Mouse (Mus musculus): ENCODE measurements around the gene Bcat2.

Gene Bcat2

DNA sequence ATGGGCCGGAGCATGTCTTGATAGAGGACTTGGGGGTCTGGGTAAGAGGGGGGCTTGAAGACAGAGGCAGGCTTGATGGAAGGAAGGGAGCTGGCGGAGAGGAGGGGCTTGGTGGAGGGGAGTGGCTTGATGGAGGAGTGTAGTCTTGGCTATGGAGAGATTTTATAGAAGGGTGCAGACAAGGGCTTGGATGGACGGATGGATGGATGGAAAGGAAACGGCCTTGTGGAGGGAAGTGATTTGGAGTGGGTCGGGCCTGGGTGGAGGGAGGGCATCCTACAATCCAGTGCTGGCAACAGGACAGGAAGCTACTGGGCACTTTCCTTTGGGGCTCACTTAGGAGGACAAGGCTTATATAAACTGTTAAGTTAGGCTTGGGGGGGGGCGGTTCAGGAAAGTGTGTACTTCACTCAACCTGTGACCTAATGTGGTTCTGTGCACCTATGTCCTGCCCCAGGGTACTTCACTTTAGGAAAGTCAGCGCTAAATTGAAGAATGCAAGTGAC lies 56.7 kb downstream of the Bcat2 start:
- DNase-seq = no peak

DNA sequence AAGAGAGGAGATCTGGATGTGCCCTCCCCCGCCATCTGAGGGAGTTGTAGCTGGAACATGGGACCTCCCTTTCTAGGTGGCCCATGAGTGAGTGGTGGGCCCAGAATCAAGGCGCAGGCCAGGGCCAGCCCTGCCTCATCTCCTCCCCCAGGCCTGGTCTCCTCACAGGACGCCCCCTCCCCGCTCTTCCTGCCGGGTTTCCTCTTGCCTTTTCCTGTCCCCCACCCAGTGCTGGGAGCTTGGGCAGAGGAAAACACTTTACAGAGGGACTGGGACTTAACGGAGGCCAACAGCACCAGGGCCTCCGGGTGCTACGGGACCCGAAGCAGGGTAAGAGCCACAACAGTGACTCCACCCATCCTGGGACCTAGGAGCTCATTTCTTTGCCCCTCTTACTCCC lies 57.3 kb downstream of the Bcat2 start, which contains the start of gene Rasip1:
Rasip1 (plus strand) TSS at position 228 of the 400 bp plus-strand sequence.
- DNase-seq = no peak

DNA sequence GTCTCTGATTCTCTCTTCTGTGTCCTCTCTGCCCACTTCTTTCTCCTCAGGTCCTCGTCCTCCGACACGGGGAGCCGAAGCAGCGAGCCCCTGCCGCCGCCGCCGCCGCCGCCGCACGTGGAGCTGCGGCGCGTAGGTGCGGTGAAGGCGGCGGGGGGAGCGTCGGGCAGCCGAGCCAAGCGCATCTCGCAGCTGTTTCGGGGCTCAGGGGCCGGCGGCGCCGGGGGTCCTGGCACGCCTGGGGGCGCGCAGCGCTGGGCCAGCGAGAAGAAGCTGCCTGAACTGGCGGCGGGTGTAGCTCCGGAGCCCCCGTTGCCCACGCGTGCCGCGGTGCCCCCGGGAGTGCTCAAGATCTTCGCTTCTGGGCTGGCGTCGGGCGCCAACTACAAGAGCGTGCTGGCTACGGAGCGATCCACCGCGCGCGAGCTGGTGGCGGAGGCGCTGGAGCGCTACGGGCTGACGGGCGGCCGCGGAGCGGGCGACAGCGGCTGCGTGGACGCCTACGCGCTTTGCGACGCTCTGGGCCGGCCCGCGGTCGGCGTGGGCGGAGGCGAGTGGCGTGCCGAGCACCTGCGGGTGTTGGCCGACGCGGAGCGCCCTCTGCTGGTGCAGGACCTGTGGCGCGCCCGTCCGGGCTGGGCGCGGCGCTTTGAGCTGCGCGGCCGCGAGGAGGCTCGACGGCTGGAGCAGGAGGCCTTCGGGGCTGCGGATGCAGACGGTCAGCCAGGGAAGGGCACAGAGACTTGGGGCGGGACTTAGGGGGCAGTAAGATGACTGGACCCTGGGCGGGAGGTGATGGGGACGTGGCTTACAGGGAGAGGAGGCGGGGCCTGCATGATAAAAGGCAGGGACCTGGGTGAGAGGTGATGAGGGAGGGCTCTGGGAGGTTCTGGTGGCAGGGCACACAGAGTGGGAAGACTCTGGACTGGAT lies 58.7 kb downstream of the Bcat2 start:
- DNase-seq = peak; percentile 94 to 96

DNA sequence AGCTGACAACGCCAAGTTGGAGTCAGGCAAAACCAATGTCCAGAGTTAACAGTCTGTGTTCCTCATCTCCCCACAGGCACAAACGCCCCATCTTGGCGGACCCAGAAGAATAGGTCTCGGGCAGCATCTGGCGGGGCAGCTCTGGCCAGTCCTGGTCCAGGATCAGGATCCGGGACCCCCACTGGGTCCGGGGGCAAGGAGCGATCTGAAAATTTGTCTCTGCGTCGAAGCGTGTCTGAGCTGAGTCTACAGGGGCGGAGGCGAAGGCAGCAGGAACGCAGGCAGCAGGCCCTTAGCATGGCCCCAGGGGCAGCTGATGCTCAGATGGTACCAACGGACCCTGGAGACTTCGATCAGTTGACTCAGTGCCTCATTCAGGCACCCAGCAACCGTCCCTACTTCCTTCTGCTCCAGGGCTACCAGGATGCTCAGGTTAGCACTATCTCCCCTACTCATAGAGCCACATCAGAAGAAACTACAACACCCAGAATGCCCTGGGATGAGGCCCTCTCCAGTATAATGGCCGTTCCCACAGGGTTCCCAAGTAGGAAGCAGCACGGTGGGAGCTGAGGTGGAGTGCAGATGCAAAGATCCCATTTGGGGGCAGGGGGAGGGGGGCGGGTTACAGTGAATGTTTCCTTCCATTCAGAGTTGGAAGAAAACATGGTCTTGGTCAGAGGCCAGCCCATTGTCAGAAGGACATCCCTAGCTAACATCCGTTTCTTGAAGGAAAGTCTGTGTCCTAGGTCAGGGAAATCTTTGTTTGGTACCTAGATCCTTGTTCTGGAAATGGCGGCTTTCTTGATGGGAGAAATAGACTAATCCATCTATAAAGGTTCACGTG lies 60.3 kb downstream of the Bcat2 start:
- no peak for DNase-seq

DNA sequence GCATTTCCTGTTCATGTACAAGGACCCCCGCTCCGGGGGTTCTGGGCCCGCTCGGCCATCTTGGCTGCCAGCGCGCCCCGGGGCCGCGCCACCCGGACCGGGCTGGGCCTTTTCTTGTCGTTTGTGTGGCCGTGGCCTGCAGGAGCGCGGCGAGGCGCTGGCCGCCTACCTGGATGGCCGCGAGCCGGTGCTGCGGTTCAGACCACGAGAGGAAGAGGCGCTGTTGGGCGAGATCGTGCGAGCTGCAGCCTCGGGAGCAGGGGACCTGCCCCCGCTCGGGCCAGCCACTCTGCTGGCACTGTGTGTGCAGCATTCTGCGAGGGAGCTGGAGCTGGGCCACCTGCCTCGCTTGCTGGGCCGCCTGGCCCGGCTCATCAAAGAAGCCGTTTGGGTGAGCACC lies 62.5 kb downstream of the Bcat2 start:
- DNase-seq = peak; percentile 69 to 74

DNA sequence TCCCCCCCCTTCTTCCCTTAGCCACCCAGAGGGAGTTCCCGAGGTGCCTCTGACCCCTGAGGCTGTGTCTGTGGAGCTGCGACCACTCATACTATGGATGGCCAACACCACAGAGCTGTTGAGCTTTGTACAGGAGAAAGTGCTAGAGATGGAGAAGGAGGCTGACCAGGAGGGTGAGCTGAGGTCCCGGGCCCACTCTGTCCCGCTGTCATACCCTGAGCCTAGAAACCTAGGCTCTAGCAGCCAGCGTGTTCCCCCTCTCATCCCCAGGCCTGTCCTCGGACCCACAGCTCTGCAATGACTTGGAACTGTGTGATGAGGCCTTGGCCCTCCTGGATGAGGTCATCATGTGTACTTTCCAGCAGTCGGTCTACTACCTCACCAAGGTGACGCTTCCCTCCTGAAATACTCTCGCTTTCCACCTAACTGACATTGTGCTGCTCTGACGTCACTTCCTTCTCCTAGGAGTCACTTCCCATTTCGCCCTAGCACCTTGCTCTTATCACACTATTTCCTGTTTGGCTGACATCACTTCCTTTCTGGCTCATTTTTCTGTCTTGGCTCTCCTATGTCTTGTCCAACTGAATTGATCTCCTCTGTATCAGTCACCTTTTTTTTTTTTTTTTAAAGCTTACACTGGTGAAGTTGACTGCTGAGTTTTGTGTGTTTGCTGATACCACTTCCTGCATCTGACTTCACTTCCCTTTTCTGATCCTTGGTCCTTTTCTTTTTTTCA lies 65.2 kb downstream of the Bcat2 start:
- no peak for DNase-seq

DNA sequence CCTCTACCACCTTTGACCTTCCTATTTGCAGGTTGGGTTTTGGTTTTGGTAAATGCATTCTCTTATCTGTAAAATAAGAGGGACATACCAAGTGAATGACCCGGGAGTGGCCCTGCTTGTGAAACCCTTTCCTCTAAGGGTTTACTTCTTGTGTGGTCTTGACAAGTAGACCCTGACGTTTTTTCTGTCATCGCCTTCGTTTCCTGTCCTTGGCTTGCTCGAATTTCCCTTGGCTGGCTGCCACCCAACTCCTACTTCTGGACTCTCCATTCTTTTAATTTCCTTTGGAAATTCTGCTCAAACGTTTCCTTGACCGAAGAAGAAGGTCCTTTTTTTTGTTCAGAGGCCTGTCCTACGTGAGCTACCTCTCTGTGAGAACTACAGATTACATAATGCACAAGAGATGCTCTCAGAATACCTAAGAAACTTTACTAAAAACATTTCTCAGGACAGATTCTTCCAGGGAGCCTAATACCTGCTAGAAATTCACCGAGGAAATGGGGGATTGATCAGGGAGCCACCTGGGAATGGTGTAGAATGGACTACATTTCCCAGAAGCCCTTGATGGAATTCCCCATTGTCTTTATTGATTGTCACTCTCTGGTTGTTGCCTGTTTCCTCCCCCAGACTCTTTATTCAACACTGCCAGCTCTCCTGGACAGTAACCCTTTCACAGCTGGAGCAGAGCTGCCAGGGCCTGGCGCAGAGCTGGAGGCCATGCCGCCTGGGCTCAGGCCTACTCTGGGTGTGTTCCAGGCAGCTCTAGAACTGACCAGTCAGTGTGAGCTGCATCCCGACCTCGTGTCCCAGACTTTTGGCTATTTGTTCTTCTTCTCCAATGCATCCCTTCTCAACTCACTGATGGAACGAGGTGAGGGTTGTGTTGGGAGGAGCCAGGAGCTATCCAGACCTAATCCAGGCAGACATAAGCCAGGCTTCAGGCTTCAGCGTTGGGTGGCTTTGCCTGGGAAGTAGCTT lies 66.0 kb downstream of the Bcat2 start:
- no peak for DNase-seq

DNA sequence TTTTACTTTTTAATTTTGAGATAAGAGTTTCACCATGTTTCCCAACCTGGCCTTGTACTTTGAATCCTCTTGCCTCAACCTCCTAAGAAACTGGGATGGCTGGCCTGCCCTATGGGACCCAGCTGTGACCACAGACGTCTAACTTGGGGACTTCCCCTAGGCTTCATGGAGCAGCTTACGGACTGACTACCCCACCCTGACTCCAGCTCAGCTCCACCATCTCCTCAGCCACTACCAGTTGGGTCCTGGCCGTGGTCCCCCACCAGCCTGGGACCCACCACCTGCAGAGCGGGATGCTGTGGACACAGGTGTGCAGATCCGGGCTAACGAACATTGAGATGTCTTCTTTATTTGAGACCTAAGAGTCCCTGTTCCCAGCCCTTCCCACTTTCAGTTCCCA lies 67.8 kb downstream of the Bcat2 start:
- DNase-seq = no peak

DNA sequence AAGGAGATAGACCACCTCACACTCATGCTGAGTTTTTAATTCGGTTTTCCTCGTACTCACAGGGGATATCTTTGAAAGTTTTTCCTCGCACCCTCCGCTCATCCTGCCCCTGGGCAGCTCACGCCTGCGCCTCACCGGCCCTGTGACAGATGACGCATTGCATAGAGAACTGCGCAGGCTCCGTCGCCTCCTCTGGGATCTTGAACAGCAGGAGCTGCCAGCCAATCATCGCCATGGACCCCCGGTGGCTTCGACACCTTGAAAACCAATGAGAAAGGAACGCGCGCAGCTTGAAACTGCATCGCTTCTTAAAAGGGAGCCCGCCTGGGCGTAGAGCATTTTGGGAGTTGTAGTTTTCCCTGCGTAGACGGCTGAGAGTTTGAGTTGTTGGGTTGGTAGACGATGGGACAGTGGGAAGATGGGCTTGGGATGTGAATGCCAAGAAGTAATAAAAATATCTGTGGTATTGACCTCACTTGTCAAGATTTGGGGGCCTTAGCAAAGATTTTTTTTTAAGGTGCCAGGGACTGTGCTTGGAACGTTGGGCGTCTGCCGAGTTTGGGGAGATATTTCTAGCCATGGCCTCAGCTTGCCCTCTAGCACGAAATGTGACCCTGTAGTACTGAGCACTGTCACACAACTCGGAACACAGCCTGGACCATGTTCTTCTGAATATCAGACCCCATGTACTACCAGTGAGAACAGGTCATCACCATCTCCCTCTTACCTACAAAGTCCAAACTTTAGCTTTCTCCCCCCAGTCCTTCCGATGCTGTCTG lies 68.9 kb downstream of the Bcat2 start:
- peak; percentile 99 for DNase-seq
